Comparison of ENCODE assay signal across 8 mouse cellular contexts in the genomic region with DNA sequence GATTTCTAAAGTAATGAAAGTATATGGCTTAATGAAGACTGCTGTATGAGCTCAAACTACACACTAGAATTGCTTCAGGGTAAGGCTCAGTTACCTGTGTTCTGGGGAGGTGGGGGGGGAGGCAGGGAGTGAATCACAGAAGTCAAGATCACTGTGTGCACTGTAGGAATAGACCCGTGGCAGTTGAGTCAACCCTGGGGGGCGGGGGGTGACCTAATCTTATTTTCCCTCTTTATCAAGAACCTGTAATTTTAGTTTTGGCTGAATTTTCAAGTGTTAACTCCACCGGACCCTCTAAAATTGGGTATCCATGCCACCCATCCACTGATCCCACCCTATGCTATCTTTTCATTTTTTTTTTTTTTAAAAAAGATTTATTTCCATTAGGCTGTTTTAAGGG. TPM values are rescaled to one million over a fixed set of nuclear protein-coding genes. Genes with fewer than 3 reads are reported as not detected.
DNase-seq lines count a peak whose midpoint lies in the region; ATAC-seq and TF ChIP-seq lines count a peak whose summit lies in the region.

No protein-coding gene starts in this region.

- no peak for DNase-seq in gastrocnemius, adult 2 months
- DNase-seq in gastrocnemius, adult 18-20 months (ENCODE audit: low spot score) = no peak
- no peak for DNase-seq in CH12.LX (ENCODE audit: extremely low read depth)
- peak; percentile 10 for DNase-seq in hindbrain, embryonic 11.5 days (ENCODE audit: low spot score)
- DNase-seq in midbrain, embryonic 11.5 days (ENCODE audit: low spot score, missing footprints) = peak; percentile 82
- DNase-seq in embryo, embryonic 11 days = no peak
- no peak for DNase-seq in ovary, adult 18-20 months (ENCODE audit: low spot score)

- no peak overlapping the region for H3K27ac ChIP-seq in gastrocnemius, adult 2 months
- no peak overlapping the region for H3K27ac ChIP-seq in CH12.LX (ENCODE audit: insufficient read depth, low read depth)
- no peak overlapping the region for H3K27ac ChIP-seq in hindbrain, embryonic 11.5 days (ENCODE audit: low read depth, low read length)
- H3K27ac ChIP-seq in midbrain, embryonic 11.5 days (ENCODE audit: low read depth, low read length) = no peak overlapping the region

- no peak for TF ChIP-seq EP300 in CH12.LX (IDR thresholded peaks at IDR 0.05; ENCODE audit: low read length)

- no peak for TF ChIP-seq RAD21 in CH12.LX (IDR thresholded peaks at IDR 0.05; ENCODE audit: low read depth, low read length)

- in situ Hi-C loops in CH12.LX (cut with MboI; ENCODE audit: low pct_ligation_motif_present, low pct_unique_long_range_greater_than_20kb, low sequenced_read_pairs) = no loop called here

- no peak for TF ChIP-seq CTCF in gastrocnemius, adult 2 months (IDR thresholded peaks at IDR 0.05)
- TF ChIP-seq CTCF in CH12.LX (conservative IDR thresholded peaks at IDR 0.05 in 1 of 2, IDR thresholded peaks at IDR 0.05 in 1 of 2; ENCODE audit: low read depth in 2 of 2, low read length in 2 of 2) = no peak

- no peak for ATAC-seq in hindbrain, embryonic 11.5 days (ENCODE audit: low FRiP score)
- ATAC-seq in midbrain, embryonic 11.5 days (ENCODE audit: low FRiP score) = no peak
- ATAC-seq in erythroid progenitor cell, adult 5-6 weeks (replicated peaks; ENCODE audit: low FRiP score, poor library complexity, severe bottlenecking) = no peak

- H3K9me3 ChIP-seq in CH12.LX (replicated peaks; ENCODE audit: low read length) = peaks cover 2% of the 10 kb centered on the region
- H3K9me3 ChIP-seq in hindbrain, embryonic 11.5 days (ENCODE audit: control insufficient read depth, low read length) = no peaks in the 10 kb centered on the region
- H3K9me3 ChIP-seq in midbrain, embryonic 11.5 days (ENCODE audit: control insufficient read depth, low read length) = no peaks in the 10 kb centered on the region

- H3K4me3 ChIP-seq in gastrocnemius, adult 2 months = peak overlapping the region; percentile 91; the same call in 1 of the 2 replicates
- H3K4me3 ChIP-seq in CH12.LX (replicated peaks in 1 of 3; ENCODE audit: low read depth in 2 of 3, low read length in 2 of 3, poor library complexity in 1 of 3) = peak overlapping the region in 2 of 3 experiments; percentile 75 to 84
- no peak overlapping the region; the same call in 1 of the 2 replicates for H3K4me3 ChIP-seq in hindbrain, embryonic 11.5 days (ENCODE audit: low read depth, low read length)
- peak overlapping the region; percentile 96; the same call in 1 of the 2 replicates for H3K4me3 ChIP-seq in midbrain, embryonic 11.5 days (ENCODE audit: low read depth, low read length)

- H3K9ac ChIP-seq in CH12.LX (ENCODE audit: insufficient read depth, low read depth) = peak overlapping the region; percentile 95; the same call in 1 of the 2 replicates
- no peak overlapping the region for H3K9ac ChIP-seq in hindbrain, embryonic 11.5 days (ENCODE audit: low read depth, low read length)
- H3K9ac ChIP-seq in midbrain, embryonic 11.5 days (ENCODE audit: low read length) = peak overlapping the region; percentile 99; the same call in 1 of the 2 replicates

- TF ChIP-seq POLR2A in CH12.LX (IDR thresholded peaks at IDR 0.05; ENCODE audit: low read depth, low read length) = no peak

- H3K79me2 ChIP-seq in CH12.LX (replicated peaks; ENCODE audit: control insufficient read depth, extremely low read depth, insufficient read depth, poor library complexity, severe bottlenecking) = peaks cover 33% of the 10 kb centered on the region

- 30% methylated on average over 3 of the region's 3 CpGs for WGBS in hindbrain, embryonic 11.5 days
- WGBS in midbrain, embryonic 11.5 days = 41% methylated on average over 3 of the region's 3 CpGs

- H3K4me2 ChIP-seq in CH12.LX (ENCODE audit: insufficient read depth, low read depth, poor library complexity, severe bottlenecking) = peak overlapping the region; percentile 63; the same call in 1 of the 2 replicates
- H3K4me2 ChIP-seq in hindbrain, embryonic 11.5 days (replicated peaks; ENCODE audit: low read depth, low read length) = peak overlapping the region; percentile 86; the same call in 1 of the 2 replicates
- H3K4me2 ChIP-seq in midbrain, embryonic 11.5 days = peak overlapping the region; percentile 64

- no peaks in the 10 kb centered on the region for H3K36me3 ChIP-seq in CH12.LX (replicated peaks in 1 of 2; ENCODE audit: control insufficient read depth in 1 of 2, insufficient read depth in 1 of 2, low read length in 1 of 2)
- no peaks in the 10 kb centered on the region for H3K36me3 ChIP-seq in hindbrain, embryonic 11.5 days (ENCODE audit: control insufficient read depth, insufficient read depth, low read length)
- no peaks in the 10 kb centered on the region for H3K36me3 ChIP-seq in midbrain, embryonic 11.5 days (ENCODE audit: control insufficient read depth, insufficient read depth, low read length)

- intact Hi-C loops in gastrocnemius, adult 2 months (cut with DNase I) = loop anchor here (5.0 kb wide), 6 partner anchors 55 to 535 kb away; a partner anchor contains a TSS

- dilution Hi-C loops in CH12.LX (cut with MboI; ENCODE audit: extremely low pct_ligation_motif_present, extremely low pct_unique_long_range_greater_than_20kb, low sequenced_read_pairs) = no loop called here

- peaks cover 2 to 16% of the 10 kb centered on the region in 2 experiments; a peak in 2 of 4 replicates for H3K4me1 ChIP-seq in CH12.LX (ENCODE audit: control insufficient read depth in 1 of 2, insufficient read depth in 2 of 2)
- H3K4me1 ChIP-seq in hindbrain, embryonic 11.5 days (replicated peaks; ENCODE audit: control insufficient read depth, insufficient read depth, low read length) = peaks cover 3% of the 10 kb centered on the region; the same call in 1 of the 2 replicates
- H3K4me1 ChIP-seq in midbrain, embryonic 11.5 days (ENCODE audit: control insufficient read depth, insufficient read depth, low read length) = peaks cover 14% of the 10 kb centered on the region

- no peaks in the 10 kb centered on the region for H3K27me3 ChIP-seq in CH12.LX (replicated peaks)
- no peaks in the 10 kb centered on the region for H3K27me3 ChIP-seq in hindbrain, embryonic 11.5 days (ENCODE audit: control insufficient read depth, insufficient read depth, low read length)
- no peaks in the 10 kb centered on the region for H3K27me3 ChIP-seq in midbrain, embryonic 11.5 days (ENCODE audit: control insufficient read depth, insufficient read depth, low read length)

TF ChIP-seq in CH12.LX, 34 proteins besides CTCF, POLR2A, EP300 and RAD21:
- TF ChIP-seq ZC3H11A (IDR thresholded peaks at IDR 0.05; ENCODE audit: low read depth, low read length) (no peak), JUND (conservative IDR thresholded peaks at IDR 0.05; ENCODE audit: low read depth, low read length) (no peak), HCFC1 (IDR thresholded peaks at IDR 0.05; ENCODE audit: low read depth, low read length) (no peak), IRF4 (IDR thresholded peaks at IDR 0.05; ENCODE audit: low read depth, low read length) (no peak), BHLHE40 (IDR thresholded peaks at IDR 0.05; ENCODE audit: low read depth, low read length) (no peak), ELF1 (IDR thresholded peaks at IDR 0.05; ENCODE audit: low read depth, low read length) (no peak), KAT2A (IDR thresholded peaks at IDR 0.05; ENCODE audit: insufficient replicate concordance, low read length) (no peak), ZMIZ1 (IDR thresholded peaks at IDR 0.05; ENCODE audit: low read depth, low read length) (no peak), SIN3A (IDR thresholded peaks at IDR 0.05; ENCODE audit: low read length) (no peak), ZKSCAN1 (IDR thresholded peaks at IDR 0.05; ENCODE audit: borderline replicate concordance, low read depth, low read length) (no peak), MYC (IDR thresholded peaks at IDR 0.05; ENCODE audit: low read depth, low read length) (no peak), USF2 (conservative IDR thresholded peaks at IDR 0.05; ENCODE audit: low read depth, low read length) (no peak)

RNA-seq across cellular contexts. Expression of a gene that starts 0.9 kb away (rescaled TPM):
- total RNA-seq in gastrocnemius, adult 2 months (2021) = 1 to 10 TPM; 2.7 to 7.1 TPM
- total RNA-seq in gastrocnemius, adult 18-20 months (2021) = 1 to 10 TPM; 3.1 to 4.2 TPM
- 6.8 and 7.8 TPM in 2 replicates for total RNA-seq in CH12.LX (2012; rRNA removed)
- total RNA-seq in CH12.LX (2014; rRNA removed) = 4.3 and 4.5 TPM in 2 replicates
- 9.0 and 11.1 TPM in 2 replicates for polyA plus RNA-seq in CH12.LX (2012; ENCODE audit: insufficient read length, low read depth)
- polyA plus RNA-seq in hindbrain, embryonic 11.5 days (2014; fragmentation: Nextera tagmentation; extraction: Ambion mirVana) = 11.5 and 12.7 TPM in 2 replicates
- polyA plus RNA-seq in midbrain, embryonic 11.5 days (2014; fragmentation: Nextera tagmentation; extraction: Ambion mirVana) = 9.5 TPM in 2 replicates
- 0.72 TPM in 1 of 2 replicates, not detected in the other for total RNA-seq in erythroid progenitor cell, adult 5-6 weeks (2015; ENCODE audit: low replicate concordance)
- 0.90 TPM in 1 of 2 replicates, not detected in the other for total RNA-seq in erythroid progenitor cell, adult 5-6 weeks (2017; ENCODE audit: low replicate concordance)

Comparison
In these comparisons a context has a peak if more than half of its experiments do, and no peak if none do; other contexts are left out.
1. DNase-seq: peak in hindbrain, embryonic 11.5 days (single experiment) and midbrain, embryonic 11.5 days (single experiment); none in gastrocnemius, adult 2 months (single experiment), gastrocnemius, adult 18-20 months (single experiment), CH12.LX (single experiment), embryo, embryonic 11 days (single experiment) and ovary, adult 18-20 months (single experiment).
2. Peak in every context shown above with its lines, with median percentiles within 50 percentile points of each other: H3K4me2 ChIP-seq.